Mouse (Mus musculus) spleen, postnatal 10 days (tissue): ENCODE measurements around the gene Psma7.

Experiments used
- DNase-seq, 2 experiments: peaks; one replicate each; pipeline ENCODE4 v3.0.0; 2021 to 2022; ENCODE audit warnings: low spot score in 2 of 2

Gene Psma7

DNA sequence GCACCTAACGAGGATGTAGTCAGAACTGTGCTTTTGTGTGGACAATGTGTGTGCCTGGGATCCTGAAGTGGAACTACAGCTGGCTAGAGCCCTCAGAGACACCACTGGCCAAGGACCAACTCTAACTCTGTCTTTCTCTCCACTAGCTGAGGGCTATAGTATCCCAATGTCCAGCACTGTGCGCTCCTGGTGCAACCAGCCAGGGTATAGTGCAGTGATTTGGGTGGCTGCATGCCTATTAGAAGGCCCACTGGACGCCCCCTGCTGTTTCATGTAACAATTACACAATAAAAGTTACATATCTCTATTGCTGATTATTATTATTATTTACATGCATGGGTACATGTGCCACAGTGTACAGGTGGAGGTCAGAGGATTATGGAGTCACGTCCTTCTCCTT, 3.0 kb upstream of the Psma7 start:
- peak in 1 of 2 experiments; percentile 59 for DNase-seq

DNA sequence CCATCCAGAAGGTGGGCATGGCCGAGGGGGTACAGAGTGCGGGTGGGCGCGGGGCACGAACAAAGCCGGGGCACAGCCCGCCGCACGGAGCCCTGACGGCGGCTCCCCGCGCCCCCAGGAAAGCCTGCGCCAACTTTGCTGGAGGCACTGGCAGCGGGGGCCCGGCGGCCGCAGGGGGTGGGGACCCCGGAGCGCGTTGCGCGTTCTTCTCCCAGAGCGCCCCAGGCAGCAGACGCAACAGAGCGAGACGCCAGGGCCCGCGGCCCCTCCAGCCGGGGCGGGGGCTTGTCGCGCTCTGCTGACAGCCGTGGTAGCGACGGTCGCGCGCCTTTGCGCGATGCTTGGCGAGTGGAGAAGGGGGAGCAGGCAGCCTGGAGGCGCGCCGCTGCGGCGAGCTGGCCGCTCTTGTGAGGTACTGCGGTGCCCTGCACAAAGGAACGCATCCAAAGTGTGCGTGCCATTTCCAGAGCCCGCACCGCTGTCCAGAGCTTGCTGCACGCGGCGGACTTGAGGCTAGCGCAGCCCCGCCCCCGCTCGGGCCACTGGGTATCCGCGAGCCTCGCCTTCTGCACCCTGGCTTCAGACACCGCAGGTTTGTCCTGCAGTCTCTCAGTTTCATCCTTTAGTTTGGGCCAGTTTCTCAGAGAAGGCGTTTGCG, 754 bp upstream of the Psma7 start:
- DNase-seq: peak in 1 of 2 experiments; percentile 71

DNA sequence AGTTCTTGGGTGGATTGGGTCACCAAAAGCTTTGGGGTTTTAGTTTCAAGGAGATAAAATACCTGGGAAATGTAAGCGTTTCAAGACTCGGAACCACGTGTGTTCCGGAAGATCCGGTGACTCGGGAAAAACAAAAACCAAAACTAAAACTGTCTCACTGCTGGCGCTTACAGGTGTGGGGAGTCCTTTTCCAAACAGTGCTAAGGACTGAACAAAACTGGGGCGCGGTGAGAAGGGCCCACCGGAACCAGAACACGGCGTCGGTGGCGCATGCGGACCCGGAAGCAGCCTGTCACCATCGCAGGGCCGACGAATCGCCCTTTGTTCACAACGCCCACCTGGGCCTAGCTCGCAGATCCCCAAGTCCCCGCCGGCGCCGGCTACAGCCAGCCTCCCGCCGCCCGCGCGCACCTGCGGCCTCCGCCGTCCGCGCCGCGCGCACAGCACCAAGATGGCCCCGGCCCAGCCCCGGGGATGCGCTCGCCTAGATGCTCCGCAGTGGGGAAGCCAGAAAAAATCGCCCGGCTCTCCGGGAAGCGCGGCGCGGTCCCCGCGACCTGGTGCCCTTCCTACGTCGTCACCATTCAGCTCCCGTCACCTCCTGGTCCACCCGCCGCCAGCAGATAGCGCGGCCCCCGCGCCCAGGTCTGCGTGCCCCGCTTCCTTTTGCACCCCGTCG, 517 bp downstream of the Psma7 start:
- DNase-seq: peak in 1 of 2 experiments; percentile 66

DNA sequence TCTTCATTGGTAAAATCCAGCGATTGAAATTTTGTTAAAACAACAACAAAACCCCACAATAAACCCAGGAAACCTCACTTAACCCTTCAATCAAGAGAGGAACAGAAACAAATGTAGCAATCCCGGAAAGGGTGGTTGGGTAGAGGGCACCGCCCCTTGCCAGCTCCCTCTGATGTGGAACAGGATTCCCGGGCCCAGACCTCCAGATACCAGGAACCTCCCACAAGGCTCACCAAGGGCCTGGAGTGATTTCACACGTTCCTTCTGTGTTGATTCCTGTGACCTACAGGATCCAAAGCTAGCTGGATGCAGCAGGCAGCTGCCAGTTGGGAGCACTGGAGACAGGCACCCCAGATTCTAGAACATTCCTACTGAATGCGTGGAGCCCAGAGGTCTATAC, 1.8 kb downstream of the Psma7 start:
- DNase-seq: no peak

DNA sequence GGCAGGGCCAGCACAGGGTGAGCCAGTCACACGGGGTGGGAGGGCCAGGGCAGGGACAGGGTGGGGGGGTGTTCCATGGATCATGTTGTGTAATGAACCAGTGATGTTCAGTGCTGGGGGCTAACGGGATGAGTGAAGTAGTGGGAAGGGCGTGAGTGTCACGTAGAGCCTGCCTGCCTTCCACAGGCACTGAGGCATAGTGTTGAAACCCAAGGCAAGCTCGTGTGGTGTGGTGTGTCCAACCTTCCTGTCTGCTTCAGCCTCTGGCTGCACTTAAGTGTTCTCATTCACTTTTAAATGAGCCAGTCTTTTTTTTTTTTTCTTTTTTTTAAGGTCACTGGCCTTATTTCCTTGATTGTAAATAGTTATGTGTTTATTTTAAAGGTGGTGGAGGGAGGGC, 7.5 kb downstream of the Psma7 start:
- DNase-seq: no peak

- no peak for DNase-seq
Measured at GRCm38 (mm10) chr2:180033956-180034355, 8.3 kb downstream of the Psma7 start.

- no peak for DNase-seq
Measured at GRCm38 (mm10) chr2:180032925-180033324, 9.3 kb downstream of the Psma7 start.

DNA sequence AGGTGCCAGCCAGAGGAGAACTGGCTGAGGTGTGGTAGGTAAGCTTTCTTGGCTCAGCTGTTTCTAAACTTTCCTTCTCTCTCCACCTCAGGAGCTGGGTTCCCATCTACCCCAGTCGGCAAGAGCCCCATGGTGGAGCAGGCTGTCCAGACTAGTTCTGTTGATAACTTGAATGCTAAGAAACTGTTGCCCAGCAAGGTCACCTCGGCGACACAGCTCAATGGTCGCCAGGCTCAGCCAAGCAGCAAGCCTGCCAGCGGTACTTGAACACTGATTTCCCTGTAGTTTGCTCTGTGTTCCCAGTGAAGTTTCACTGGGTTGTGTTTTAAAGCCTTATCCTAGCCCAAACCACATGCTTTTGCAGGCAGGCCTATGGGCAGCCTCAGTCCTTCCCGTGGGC, 11.0 kb downstream of the Psma7 start:
- no peak for DNase-seq

DNA sequence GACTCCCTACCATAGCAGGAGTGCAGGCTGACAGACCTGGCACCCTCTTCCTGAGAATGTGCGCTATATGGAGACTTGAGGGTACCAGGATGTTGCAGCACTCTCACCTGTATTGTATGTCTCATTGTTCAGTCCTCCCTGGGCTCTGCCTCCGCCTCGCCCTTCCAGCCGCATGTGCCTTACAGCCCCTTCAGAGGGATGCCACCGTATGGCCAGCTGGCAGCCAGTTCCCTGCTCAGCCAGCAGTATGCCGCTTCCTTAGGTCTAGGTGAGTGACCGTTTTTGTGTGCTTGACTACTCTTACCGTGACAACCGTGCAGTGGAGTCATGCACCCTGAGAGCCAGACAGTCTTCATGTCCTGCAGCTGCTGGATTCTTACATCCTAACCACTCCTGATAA, 14.5 kb downstream of the Psma7 start:
- DNase-seq: no peak

GRCm38 (mm10) chr2:180025861-180026200, 16.4 kb downstream of the Psma7 start:
- no peak for DNase-seq

DNA sequence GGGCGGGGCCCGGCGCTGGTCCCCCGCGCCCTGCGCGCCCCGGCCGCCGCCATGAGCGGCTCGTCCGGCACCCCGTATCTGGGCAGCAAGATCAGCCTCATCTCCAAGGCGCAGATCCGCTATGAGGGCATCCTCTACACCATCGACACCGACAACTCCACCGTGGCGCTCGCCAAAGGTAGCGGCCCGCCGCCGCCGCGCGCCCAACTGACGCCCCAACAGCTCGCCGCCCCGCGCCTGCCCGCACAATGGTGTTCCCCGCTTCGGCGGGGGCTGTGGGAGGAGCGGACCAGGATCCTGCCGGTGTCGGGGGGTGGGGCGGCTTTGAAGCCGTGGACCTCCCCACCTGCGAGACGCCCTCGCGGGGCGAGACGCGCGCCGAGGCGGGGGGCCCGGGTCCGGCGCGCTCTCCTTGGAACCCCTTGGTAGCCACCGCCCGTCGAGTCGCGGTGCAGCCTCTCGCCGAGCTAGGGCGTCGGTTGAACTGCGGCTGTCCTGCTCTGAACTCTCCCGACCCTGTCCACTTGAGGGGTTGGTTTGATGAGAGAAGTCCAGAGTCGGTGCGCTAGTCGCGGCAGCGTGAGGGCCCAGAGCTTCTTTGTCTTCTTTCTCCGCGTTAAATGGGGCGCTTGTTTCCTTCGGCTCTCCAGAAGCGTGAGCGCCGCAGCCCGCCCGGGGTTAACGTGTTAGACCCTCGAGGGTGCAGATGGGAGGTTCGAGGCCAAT, 16.9 kb downstream of the Psma7 start:
- DNase-seq: peak in 1 of 2 experiments; percentile 62

DNA sequence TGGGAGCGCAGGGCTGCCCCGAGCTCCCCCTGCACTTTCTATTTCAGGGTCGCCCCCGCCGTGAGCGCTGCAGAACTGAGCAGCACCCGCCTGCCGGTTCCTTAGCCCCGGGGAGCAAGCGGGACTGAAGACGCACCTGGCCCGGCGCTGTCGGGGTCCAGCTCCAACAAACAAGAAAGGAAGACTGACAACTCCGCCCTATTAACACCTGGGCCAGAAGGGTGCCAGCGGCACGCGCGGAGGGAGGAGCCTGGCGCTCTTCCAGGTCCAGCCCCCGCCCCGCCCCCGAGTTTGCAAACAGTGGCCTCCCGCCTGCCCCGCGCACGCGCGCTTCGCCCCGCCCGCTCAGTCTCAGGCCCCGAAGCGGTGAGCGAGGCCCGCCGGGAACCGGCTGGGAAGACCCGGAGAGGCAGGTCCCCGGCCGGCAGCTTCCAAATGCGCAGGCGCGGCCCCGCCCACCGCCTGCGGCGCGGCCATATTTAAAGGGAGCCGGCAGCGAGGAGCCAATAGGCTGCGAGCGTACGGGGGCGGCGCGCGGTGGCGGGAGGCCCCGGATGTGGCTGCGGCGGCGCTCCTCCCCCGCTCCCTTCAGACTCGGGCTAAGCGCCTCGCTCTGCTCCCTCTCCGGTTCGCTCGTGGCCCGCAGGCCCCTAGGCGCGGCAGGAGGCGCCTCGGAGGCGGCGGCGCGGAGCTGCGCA, 17.7 kb downstream of the Psma7 start, which contains the start of gene Lsm14b:
TSS of gene Lsm14b (plus strand) at position 587 of the 698 bp plus-strand sequence.
- DNase-seq: peak; percentile 97

DNA sequence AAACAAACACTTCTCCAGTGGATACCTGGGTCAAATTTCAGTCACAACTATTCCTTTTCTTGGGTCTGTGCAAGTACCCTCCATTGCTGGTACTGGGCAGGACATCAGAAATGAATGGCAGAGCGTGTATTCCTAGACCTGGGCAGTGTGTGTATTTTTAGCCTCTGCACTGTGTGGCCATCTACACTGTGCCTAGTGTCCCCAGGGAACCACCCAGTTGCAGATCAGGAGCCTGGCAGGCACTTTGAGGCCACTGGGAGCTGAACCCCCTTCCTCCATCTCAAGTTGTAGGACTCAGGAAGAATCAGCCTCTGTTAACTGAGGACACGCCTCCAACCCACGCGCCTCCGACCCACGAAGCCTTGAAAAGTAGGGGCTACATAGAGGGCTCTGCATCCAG, 19.5 kb downstream of the Psma7 start:
- DNase-seq: no peak

GRCm38 (mm10) chr2:180020919-180021318, 21.3 kb downstream of the Psma7 start:
- no peak for DNase-seq

- DNase-seq: no peak
Measured at GRCm38 (mm10) chr2:180020091-180020661, 22.1 kb downstream of the Psma7 start.

DNA sequence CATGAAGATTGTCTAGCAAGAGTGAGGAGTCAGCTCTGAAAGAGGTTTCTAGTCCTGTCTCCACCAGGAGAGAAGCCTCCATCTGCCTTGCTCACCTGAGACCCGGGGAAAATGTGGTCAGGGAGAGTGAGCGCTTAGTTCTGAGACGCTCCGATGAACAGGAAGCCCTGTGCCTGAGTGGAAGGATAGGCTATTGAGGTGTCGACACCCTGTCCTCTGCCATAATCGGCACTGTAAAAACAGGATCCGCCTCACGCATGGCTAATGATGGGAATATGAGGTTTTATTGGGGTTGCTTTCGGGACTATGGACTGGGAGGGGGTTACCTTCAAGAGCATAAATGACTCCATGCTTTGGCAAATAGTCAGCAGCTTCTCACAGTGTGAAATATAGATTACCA, 23.7 kb downstream of the Psma7 start:
- DNase-seq: no peak

- DNase-seq: no peak
Measured at GRCm38 (mm10) chr2:180017632-180018031, 24.6 kb downstream of the Psma7 start.

DNA sequence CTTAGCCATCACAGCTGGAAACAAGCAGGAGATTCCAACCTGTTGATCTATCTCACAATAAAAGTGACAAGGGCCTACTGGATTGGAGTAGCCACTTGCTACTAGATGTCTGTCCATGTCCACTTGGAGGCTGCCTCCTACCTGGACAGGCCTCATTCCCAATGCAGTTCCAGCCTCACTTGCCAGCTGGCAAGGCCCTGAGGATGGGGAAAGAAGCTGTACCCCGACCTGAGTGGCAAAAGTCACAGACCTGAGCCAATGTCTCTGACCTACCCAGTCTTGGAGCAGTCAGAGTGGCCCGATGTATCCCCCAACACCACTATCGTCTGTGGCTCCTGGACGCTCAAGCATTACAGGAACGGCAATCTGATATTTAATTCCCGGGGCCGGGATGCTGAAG, 28.5 kb downstream of the Psma7 start:
- no peak for DNase-seq

DNA sequence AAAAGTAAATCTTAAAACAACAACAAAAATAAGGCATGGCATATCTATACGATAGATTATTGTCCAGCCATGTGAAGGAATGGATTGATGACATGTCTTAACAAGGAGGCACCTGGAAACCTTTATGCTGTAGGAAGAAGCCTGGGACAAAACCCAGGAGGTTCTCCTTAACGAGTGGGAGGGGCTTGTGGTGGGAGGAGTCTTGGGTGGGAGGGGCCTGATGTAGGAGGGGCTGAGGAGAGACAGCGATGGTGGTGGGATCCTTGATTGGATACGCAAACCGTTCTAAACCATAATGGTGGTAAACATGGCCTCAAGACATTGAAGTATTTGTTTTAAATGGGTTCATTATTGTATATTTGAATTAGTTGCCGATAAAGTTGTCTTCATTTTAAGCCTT, 30.9 kb downstream of the Psma7 start:
- no peak for DNase-seq

- DNase-seq: no peak
Measured at GRCm38 (mm10) chr2:180010686-180011085, 31.5 kb downstream of the Psma7 start.

DNA sequence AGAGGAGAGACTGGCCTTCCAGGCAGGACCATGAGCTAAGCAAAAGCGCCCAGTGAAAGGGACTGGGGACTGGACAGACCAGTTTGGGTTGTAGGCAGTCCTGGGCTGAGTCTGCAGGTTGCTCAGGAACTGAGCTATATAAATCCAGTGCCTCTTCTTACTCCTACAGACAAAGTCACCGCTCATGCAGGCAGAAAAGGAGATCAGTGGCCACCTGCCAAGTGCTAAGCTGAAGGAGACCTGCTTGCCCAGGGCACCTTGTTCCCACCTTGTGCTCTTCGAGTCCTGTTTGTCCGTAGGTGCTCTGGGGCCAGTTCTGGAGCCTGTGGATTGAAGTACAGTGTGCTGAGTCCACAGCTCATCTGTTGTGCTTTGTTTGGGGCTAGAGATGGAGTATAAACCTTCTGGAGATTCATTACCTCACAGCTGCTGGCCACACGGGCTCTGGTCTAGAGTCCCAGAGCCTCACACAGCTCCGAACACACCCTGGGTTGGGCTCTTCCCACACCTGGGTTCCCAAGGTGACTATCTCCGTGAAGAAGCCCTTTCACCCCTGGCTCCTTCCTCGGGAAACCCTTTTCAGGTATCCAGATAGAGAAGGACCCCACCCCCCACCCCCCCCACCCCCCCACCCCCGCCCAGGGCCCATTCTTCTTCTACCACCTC, 35.7 kb downstream of the Psma7 start:
- no peak for DNase-seq
